Mouse (Mus musculus): ENCODE measurements around the gene Capn2. TPM values are rescaled to one million over a fixed set of nuclear protein-coding genes. Genes with fewer than 3 reads are reported as not detected.
A peak's percentile ranks its signal among the peaks of the same experiment; 100 is the strongest.

Gene Capn2
- total and polyA plus RNA-seq, 2 experiments from 2014 or later: 79.7 to 83.7 TPM

DNA sequence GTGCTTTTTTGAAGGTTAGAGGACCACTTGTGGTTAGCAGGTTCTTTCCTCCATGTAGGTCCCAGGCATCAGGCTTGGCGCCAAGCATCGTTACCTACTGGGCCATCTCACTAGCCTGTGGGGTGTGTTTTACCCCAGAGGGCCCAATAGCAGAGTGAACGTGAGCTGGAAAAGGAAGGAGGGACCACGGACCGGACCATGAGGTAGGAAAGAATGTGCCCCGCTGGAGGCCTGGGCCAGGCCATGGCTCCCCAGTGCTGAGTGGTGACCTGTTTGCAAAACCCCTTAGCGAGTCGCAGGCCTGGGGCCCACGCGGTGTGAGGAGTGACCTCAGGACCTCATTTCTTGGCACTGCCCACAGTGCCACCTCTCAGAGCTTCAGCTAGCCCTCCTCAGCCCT, 28.9 kb downstream of the Capn2 start:
- no peak overlapping the region for H3K4me3 ChIP-seq (ENCODE audit: low read length)
- H3K36me3 ChIP-seq (ENCODE audit: insufficient read depth, low read length): peaks cover 35% of the 10 kb centered on the region
- 91% methylated on average over 10 of the region's 10 CpGs for WGBS
- H3K9ac ChIP-seq (replicated peaks; ENCODE audit: low read length): no peak overlapping the region
- no peaks in the 10 kb centered on the region for H3K9me3 ChIP-seq (ENCODE audit: low read length)
- no peaks in the 10 kb centered on the region for H3K27me3 ChIP-seq (ENCODE audit: insufficient read depth, low read length)
- H3K27ac ChIP-seq: no peak overlapping the region
- ATAC-seq: no peak
- H3K4me2 ChIP-seq (ENCODE audit: low read depth, low read length): no peak overlapping the region
- no peak for TF ChIP-seq CTCF (IDR thresholded peaks at IDR 0.05; ENCODE audit: low read depth)
- no peak for DNase-seq (ENCODE audit: low spot score)
- no peaks in the 10 kb centered on the region for H3K4me1 ChIP-seq (ENCODE audit: insufficient read depth, low read length)

DNA sequence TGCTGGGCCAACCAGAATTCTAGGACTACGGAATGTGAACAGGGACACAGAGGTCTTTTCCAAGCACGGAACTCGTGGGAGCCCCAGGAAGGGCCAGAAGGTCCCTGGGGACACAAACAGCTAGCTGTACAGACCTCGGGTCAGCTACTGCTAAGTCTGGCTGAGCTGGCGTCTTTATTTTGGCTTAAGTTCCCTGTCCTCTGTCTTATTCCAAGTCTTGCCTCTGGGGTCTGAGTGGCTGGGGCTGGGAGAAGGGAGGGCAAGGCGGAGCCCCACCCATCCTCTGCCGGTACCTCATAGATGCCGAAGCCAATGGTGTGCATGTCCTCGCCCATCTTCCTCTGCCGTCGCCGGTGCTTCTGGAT, 33.5 kb downstream of the Capn2 start:
- WGBS: 87% methylated on average over 12 of the region's 12 CpGs
- peaks cover 59% of the 10 kb centered on the region for H3K36me3 ChIP-seq (ENCODE audit: insufficient read depth, low read length)
- no peaks in the 10 kb centered on the region for H3K9me3 ChIP-seq (ENCODE audit: low read length)
- DNase-seq (ENCODE audit: low spot score) (no peak), ATAC-seq (0 out of 2 replicates have a peak, but pooled peaks have one; percentile 27)
- H3K4me1 ChIP-seq (ENCODE audit: insufficient read depth, low read length): no peaks in the 10 kb centered on the region
- no peak for TF ChIP-seq CTCF (IDR thresholded peaks at IDR 0.05; ENCODE audit: low read depth)
- no peak overlapping the region for H3K27ac ChIP-seq
- H3K27me3 ChIP-seq (ENCODE audit: insufficient read depth, low read length): no peaks in the 10 kb centered on the region
- H3K4me3 ChIP-seq (ENCODE audit: low read length): no peak overlapping the region
- H3K9ac ChIP-seq (replicated peaks; ENCODE audit: low read length): no peak overlapping the region
- no peak overlapping the region for H3K4me2 ChIP-seq (ENCODE audit: low read depth, low read length)

DNA sequence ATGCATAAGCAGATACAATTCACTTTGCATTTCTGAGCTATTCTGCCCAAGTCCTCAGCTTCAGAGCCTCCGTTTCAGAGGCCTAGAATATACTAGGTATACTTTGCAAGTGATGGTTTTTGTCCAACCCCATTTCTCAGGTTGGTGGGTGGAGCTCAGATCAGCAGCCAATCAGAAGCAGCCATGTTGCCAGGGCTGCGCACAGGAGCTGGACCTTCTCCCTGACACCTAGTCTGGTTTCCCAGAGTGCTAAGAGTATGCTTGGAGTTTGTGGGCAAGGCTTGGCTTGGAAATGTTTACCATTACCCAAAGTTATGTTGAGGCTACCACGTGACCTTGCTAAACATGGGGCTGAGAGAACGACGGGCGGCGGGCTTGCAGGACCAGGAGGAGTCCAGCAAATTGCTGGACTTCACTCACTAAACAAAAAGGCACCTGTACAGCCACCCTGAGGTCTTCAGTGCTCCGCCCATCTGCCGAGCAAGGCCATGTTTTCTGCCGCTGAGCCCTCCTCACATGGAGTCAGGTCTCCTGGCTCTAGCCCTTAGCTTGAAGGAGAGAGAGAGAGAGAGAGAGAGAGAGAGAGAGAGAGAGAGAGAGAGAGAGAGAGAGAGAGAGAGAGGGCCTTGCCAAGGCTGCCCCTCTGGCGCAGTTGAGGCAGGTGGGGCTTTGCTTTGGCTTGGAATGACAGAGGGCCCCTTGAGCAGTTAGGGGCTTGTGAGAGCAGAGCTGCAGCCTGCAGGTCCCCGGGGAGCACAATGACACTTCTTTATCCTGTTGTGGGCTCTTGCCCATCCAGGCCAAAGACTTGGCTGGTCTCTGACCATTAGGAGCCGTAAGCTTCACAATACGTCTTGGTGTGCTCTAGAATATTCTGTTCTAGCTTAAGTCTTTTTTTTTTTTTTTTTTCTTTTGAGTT, 34.2 kb downstream of the Capn2 start:
- H3K4me3 ChIP-seq (ENCODE audit: low read length): no peak overlapping the region
- WGBS: 84% methylated on average over 14 of the region's 14 CpGs
- no peaks in the 10 kb centered on the region for H3K27me3 ChIP-seq (ENCODE audit: insufficient read depth, low read length)
- no peak overlapping the region for H3K9ac ChIP-seq (replicated peaks; ENCODE audit: low read length)
- no peak for DNase-seq (ENCODE audit: low spot score)
- peaks cover 54% of the 10 kb centered on the region for H3K36me3 ChIP-seq (ENCODE audit: insufficient read depth, low read length)
- no peak overlapping the region for H3K27ac ChIP-seq
- no peaks in the 10 kb centered on the region for H3K4me1 ChIP-seq (ENCODE audit: insufficient read depth, low read length)
- ATAC-seq: 0 out of 2 replicates have a peak, but pooled peaks have one; percentile 35
- no peak overlapping the region for H3K4me2 ChIP-seq (ENCODE audit: low read depth, low read length)
- TF ChIP-seq CTCF (IDR thresholded peaks at IDR 0.05; ENCODE audit: low read depth): no peak
- no peaks in the 10 kb centered on the region for H3K9me3 ChIP-seq (ENCODE audit: low read length)

GRCm38 (mm10) chr1:182481646-182482295, 35.6 kb downstream of the Capn2 start:
- no peak for TF ChIP-seq CTCF (IDR thresholded peaks at IDR 0.05; ENCODE audit: low read depth)
- DNase-seq (ENCODE audit: low spot score) (no peak), ATAC-seq (no peak)
- Histone ChIP-seq H3K27ac (no peak overlapping the region), H3K9ac (replicated peaks; ENCODE audit: low read length) (no peak overlapping the region), H3K9me3 (ENCODE audit: low read length) (no peaks in the 10 kb centered on the region), H3K4me1 (ENCODE audit: insufficient read depth, low read length) (no peaks in the 10 kb centered on the region), H3K4me3 (ENCODE audit: low read length) (no peak overlapping the region), H3K27me3 (ENCODE audit: insufficient read depth, low read length) (no peaks in the 10 kb centered on the region), H3K4me2 (ENCODE audit: low read depth, low read length) (no peak overlapping the region), H3K36me3 (ENCODE audit: insufficient read depth, low read length) (peaks cover 67% of the 10 kb centered on the region)
- WGBS: 86% methylated on average over 10 of the region's 10 CpGs

- 97% methylated on average over 7 of the region's 7 CpGs for WGBS
- peaks cover 65% of the 10 kb centered on the region for H3K36me3 ChIP-seq (ENCODE audit: insufficient read depth, low read length)
- H3K4me2 ChIP-seq (ENCODE audit: low read depth, low read length): no peak overlapping the region
- H3K4me3 ChIP-seq (ENCODE audit: low read length): no peak overlapping the region
- TF ChIP-seq CTCF (IDR thresholded peaks at IDR 0.05; ENCODE audit: low read depth): no peak
- no peak overlapping the region for H3K9ac ChIP-seq (replicated peaks; ENCODE audit: low read length)
- H3K9me3 ChIP-seq (ENCODE audit: low read length): no peaks in the 10 kb centered on the region
- ATAC-seq (no peak), DNase-seq (ENCODE audit: low spot score) (no peak)
- H3K4me1 ChIP-seq (ENCODE audit: insufficient read depth, low read length): no peaks in the 10 kb centered on the region
- no peaks in the 10 kb centered on the region for H3K27me3 ChIP-seq (ENCODE audit: insufficient read depth, low read length)
- H3K27ac ChIP-seq: no peak overlapping the region
These were observed 36.3 kb downstream of the Capn2 start for GRCm38 (mm10) chr1:182481138-182481537.

- Histone ChIP-seq H3K4me3 (ENCODE audit: low read length) (no peak overlapping the region), H3K36me3 (ENCODE audit: insufficient read depth, low read length) (peaks cover 52% of the 10 kb centered on the region), H3K27me3 (ENCODE audit: insufficient read depth, low read length) (no peaks in the 10 kb centered on the region), H3K9me3 (ENCODE audit: low read length) (no peaks in the 10 kb centered on the region), H3K27ac (no peak overlapping the region), H3K4me1 (ENCODE audit: insufficient read depth, low read length) (no peaks in the 10 kb centered on the region), H3K9ac (replicated peaks; ENCODE audit: low read length) (no peak overlapping the region), H3K4me2 (ENCODE audit: low read depth, low read length) (no peak overlapping the region)
- WGBS: 90% methylated on average over 4 of the region's 4 CpGs
- ATAC-seq (no peak), DNase-seq (ENCODE audit: low spot score) (no peak)
- no peak for TF ChIP-seq CTCF (IDR thresholded peaks at IDR 0.05; ENCODE audit: low read depth)
These were observed 38.5 kb downstream of the Capn2 start for GRCm38 (mm10) chr1:182478935-182479334.

Measured in hindbrain, postnatal 0 days (tissue).